ENCODE assay signal across 9 mouse cellular contexts in genomic region chr5:44258163-44258562, GRCm38 (mm10). TPM values are rescaled to one million over a fixed set of nuclear protein-coding genes. Genes with fewer than 3 reads are reported as not detected.
DNase-seq lines count a peak whose midpoint lies in the region; TF ChIP-seq lines count a peak whose summit lies in the region.
"Had no signal": no experiment of that assay in that cellular context is flagged by ENCODE, and none has a peak within 500 bp of the region (broad histone marks: within the 10 kb centered on the region; RNA-seq: fewer than 3 reads in every experiment).

No protein-coding gene starts in this region.

- no peak for TF ChIP-seq POLR2A in lung, adult 2 months (IDR thresholded peaks at IDR 0.05; ENCODE audit: borderline replicate concordance, extremely low read depth, low read depth, low read length)

- no peaks in the 10 kb centered on the region for H3K4me1 ChIP-seq in lung, adult 2 months (ENCODE audit: control insufficient read depth, insufficient read depth, low read length)
- no peaks in the 10 kb centered on the region for H3K4me1 ChIP-seq in limb, embryonic 10.5 days
- H3K4me1 ChIP-seq: midbrain, embryonic 10.5 days had no signal

- peak; percentile 23 for DNase-seq in embryo, embryonic 10 days (ENCODE audit: low spot score)
- no peak for DNase-seq in embryo, embryonic 9.5 days (ENCODE audit: extremely low spot score)
- no peak for DNase-seq in lung, adult 2 months
- DNase-seq in lung, postnatal 10 days: no peak
- peak; percentile 18 for DNase-seq in embryo, embryonic 10.5 days (ENCODE audit: low spot score)
- peak; percentile 61 for DNase-seq in thymus, postnatal 0 days (ENCODE audit: low spot score)
- no peak for DNase-seq in limb, embryonic 10.5 days (ENCODE audit: low spot score)
- DNase-seq in c-Kit-positive CD71-positive TER-119-positive erythroid progenitor cells, embryonic 14.5 days (ENCODE audit: low spot score): no peak

- no peaks in the 10 kb centered on the region for H3K36me3 ChIP-seq in limb, embryonic 10.5 days
- H3K36me3 ChIP-seq: midbrain, embryonic 10.5 days had no signal

- 57% methylated on average over 1 of the region's 1 CpGs for WGBS in lung, adult 2 months
- 40% methylated on average over 1 of the region's 1 CpGs for WGBS in limb, embryonic 10.5 days

- peak; percentile 51 for TF ChIP-seq CTCF in lung, adult 2 months (IDR thresholded peaks at IDR 0.05; ENCODE audit: insufficient read depth, low read length)

- H3K9me3 ChIP-seq in limb, embryonic 10.5 days (replicated peaks): no peaks in the 10 kb centered on the region
- H3K9me3 ChIP-seq: midbrain, embryonic 10.5 days had no signal

- no peak overlapping the region for H3K27ac ChIP-seq in limb, embryonic 10.5 days
- H3K27ac ChIP-seq: midbrain, embryonic 10.5 days had no signal

- no peaks in the 10 kb centered on the region for H3K27me3 ChIP-seq in limb, embryonic 10.5 days (ENCODE audit: low read depth, poor library complexity, severe bottlenecking)

- no peak overlapping the region for H3K4me3 ChIP-seq in lung, adult 2 months (replicated peaks; ENCODE audit: extremely low read depth, low read depth, low read length)
- H3K4me3 ChIP-seq in limb, embryonic 10.5 days: no peak overlapping the region
- H3K4me3 ChIP-seq: midbrain, embryonic 10.5 days had no signal

RNA-seq across cellular contexts. Expression of gene Tapt1, which starts 31.7 kb away (rescaled TPM):
- 26.1 and 31.8 TPM in 2 replicates for polyA plus RNA-seq in lung, adult 2 months (2012; rRNA removed)
- polyA plus RNA-seq in thymus, postnatal 0 days (2015; fragmentation: Nextera tagmentation; extraction: Ambion mirVana): 104 and 126 TPM in 2 replicates
- 30.5 and 32.4 TPM in 2 replicates for polyA plus RNA-seq in limb, embryonic 10.5 days (2016; fragmentation: Nextera tagmentation; extraction: Ambion mirVana)

Comparison
In these comparisons a context has a peak if more than half of its experiments do, and no peak if none do; other contexts are left out.
1. DNase-seq: peak in embryo, embryonic 10 days (single experiment), embryo, embryonic 10.5 days (single experiment) and thymus, postnatal 0 days (single experiment); none in embryo, embryonic 9.5 days (single experiment), lung, adult 2 months (single experiment), lung, postnatal 10 days (single experiment), limb, embryonic 10.5 days (single experiment) and c-Kit-positive CD71-positive TER-119-positive erythroid progenitor cells, embryonic 14.5 days (single experiment).